Mouse (Mus musculus): ENCODE data around the gene Gpat2. TPM values are rescaled to one million over a fixed set of nuclear protein-coding genes. Genes with fewer than 3 reads are reported as not detected.

Gene Gpat2
- polyA plus RNA-seq, 1 experiment, result 63.0 TPM

DNA sequence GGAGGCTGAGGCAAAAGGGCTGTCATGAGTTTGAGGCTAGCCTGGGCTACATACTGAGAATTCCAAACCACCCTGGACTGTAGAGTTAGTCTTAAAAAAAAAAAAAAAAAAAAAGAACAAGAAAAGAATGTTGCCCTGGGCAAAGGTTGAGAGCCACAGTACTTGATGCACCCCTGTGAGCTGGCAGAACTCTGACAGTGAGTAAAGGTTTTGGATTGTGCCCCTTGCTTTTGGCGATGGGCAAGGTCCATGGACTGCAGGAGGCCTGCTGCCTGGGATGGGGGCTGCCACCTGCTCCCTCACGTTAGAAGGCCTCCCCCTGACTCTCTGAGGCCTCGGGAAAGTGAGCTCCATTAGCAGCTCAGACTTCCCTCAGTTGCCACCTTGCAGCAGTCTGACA is 8.3 kb upstream of the Gpat2 start:
- Histone ChIP-seq H3K4me1 (ENCODE audit: control insufficient read depth, insufficient read depth, low read length) (no peaks in the 10 kb centered on the region; the same call in 1 of the 2 replicates), H3K4me3 (ENCODE audit: control insufficient read depth, low read depth, low read length) (no peak overlapping the region), H3K27me3 (ENCODE audit: control insufficient read depth, insufficient read depth, low read length) (no peaks in the 10 kb centered on the region), H3K27ac (ENCODE audit: control insufficient read depth, insufficient read depth, low read depth, low read length) (no peak overlapping the region), H3K36me3 (ENCODE audit: control insufficient read depth, insufficient read depth, low read length) (no peaks in the 10 kb centered on the region)
- no peak for TF ChIP-seq POLR2A (IDR thresholded peaks at IDR 0.05; ENCODE audit: control insufficient read depth, low read depth, low read length)
- TF ChIP-seq CTCF (IDR thresholded peaks at IDR 0.05; ENCODE audit: control insufficient read depth, insufficient read depth, insufficient replicate concordance, low read depth, low read length), result no peak

DNA sequence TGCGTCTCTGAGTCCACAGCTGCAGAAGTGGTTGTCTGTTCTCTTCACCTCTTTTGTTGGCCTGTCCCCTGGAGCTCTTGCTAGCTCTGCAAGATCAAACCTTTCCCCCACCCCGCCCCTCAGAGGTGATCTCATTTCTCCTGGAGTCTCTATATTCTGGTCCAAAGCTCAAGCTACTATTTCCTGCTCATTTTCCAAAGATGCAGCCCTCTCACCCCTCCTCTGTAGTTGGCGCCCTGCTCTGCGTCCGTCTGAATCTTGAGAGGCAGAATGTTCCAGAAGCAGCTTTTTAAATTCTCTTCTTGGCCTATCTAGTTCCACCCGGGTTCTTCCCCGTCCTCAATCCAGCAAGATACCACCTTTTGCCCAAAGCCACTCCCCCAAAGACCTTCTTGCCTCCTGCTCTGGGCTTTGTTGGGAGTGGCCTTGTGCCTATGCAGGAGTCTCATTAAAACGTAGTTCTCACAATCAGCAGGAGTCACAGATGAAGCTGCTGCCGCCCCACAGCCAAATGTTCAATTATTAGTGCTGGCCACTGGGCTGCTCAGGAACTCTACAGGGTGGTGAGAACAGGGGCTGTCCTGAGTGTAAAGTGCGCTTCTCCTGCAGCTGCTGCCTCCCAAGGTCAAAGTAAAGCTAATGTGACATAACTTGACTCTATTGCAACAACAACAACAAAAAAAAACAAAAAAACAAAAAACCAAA is 6.6 kb upstream of the Gpat2 start:
- H3K36me3 ChIP-seq (ENCODE audit: control insufficient read depth, insufficient read depth, low read length), result no peaks in the 10 kb centered on the region
- no peak overlapping the region for H3K4me3 ChIP-seq (ENCODE audit: control insufficient read depth, low read depth, low read length)
- H3K27me3 ChIP-seq (ENCODE audit: control insufficient read depth, insufficient read depth, low read length), result no peaks in the 10 kb centered on the region
- no peak overlapping the region for H3K27ac ChIP-seq (ENCODE audit: control insufficient read depth, insufficient read depth, low read depth, low read length)
- no peaks in the 10 kb centered on the region; the same call in 1 of the 2 replicates for H3K4me1 ChIP-seq (ENCODE audit: control insufficient read depth, insufficient read depth, low read length)
- no peak for TF ChIP-seq POLR2A (IDR thresholded peaks at IDR 0.05; ENCODE audit: control insufficient read depth, low read depth, low read length)
- no peak for TF ChIP-seq CTCF (IDR thresholded peaks at IDR 0.05; ENCODE audit: control insufficient read depth, insufficient read depth, insufficient replicate concordance, low read depth, low read length)

- H3K36me3 ChIP-seq (ENCODE audit: control insufficient read depth, insufficient read depth, low read length), result no peaks in the 10 kb centered on the region; the same call in 1 of the 2 replicates
- no peaks in the 10 kb centered on the region for H3K27me3 ChIP-seq (ENCODE audit: control insufficient read depth, insufficient read depth, low read length)
- no peak overlapping the region for H3K4me3 ChIP-seq (ENCODE audit: control insufficient read depth, low read depth, low read length)
- H3K4me1 ChIP-seq (ENCODE audit: control insufficient read depth, insufficient read depth, low read length), result peaks cover 4% of the 10 kb centered on the region; the same call in 1 of the 2 replicates
- no peak overlapping the region for H3K27ac ChIP-seq (ENCODE audit: control insufficient read depth, insufficient read depth, low read depth, low read length)
- TF ChIP-seq CTCF (IDR thresholded peaks at IDR 0.05; ENCODE audit: control insufficient read depth, insufficient read depth, insufficient replicate concordance, low read depth, low read length), result no peak; the same call in 1 of the 2 replicates
- no peak for TF ChIP-seq POLR2A (IDR thresholded peaks at IDR 0.05; ENCODE audit: control insufficient read depth, low read depth, low read length)
Measured at GRCm38 (mm10) chr2:127430238-127430637, 5.2 kb downstream of the Gpat2 start.

DNA sequence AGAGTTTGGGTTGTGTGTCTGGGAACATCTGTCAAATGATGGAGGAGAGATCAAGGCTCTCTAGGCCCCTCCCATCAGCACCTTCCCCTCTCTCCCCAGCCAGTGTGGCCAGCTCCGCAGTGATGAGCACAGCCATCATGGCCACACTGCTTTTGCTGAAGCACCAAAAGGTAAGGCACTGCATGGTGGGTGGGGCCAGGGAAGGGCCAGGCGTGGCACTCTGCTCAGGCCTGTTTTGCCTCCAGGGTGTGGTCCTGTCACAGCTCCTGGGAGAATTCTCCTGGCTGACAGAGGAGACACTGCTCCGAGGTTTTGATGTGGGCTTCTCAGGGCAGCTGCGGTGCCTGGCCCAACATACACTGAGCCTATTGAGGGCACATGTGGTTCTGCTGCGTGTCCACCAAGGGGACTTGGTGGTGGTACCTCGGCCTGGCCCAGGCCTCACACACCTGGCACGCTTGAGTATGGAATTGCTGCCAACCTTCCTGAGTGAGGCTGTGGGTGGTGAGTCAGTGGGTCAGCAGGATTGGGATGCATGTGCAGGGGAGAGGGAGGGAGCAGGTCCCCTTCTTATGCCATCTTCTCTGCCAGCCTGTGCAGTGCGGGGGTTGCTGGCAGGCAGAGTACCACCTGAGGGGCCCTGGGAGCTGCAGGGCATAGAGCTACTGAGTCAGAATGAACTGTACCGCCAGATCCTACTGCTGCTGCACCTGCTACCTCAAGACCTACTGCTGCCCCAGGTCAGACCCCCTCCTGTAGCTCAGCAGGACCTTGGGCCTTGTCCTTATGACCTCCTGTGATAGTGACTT is 8.7 kb downstream of the Gpat2 start:
- H3K4me3 ChIP-seq (ENCODE audit: control insufficient read depth, low read depth, low read length), result no peak overlapping the region
- H3K27ac ChIP-seq (ENCODE audit: control insufficient read depth, insufficient read depth, low read depth, low read length), result no peak overlapping the region
- no peaks in the 10 kb centered on the region; the same call in 1 of the 2 replicates for H3K36me3 ChIP-seq (ENCODE audit: control insufficient read depth, insufficient read depth, low read length)
- no peaks in the 10 kb centered on the region for H3K4me1 ChIP-seq (ENCODE audit: control insufficient read depth, insufficient read depth, low read length)
- no peak for TF ChIP-seq CTCF (IDR thresholded peaks at IDR 0.05; ENCODE audit: control insufficient read depth, insufficient read depth, insufficient replicate concordance, low read depth, low read length)
- no peak for TF ChIP-seq POLR2A (IDR thresholded peaks at IDR 0.05; ENCODE audit: control insufficient read depth, low read depth, low read length)
- no peaks in the 10 kb centered on the region for H3K27me3 ChIP-seq (ENCODE audit: control insufficient read depth, insufficient read depth, low read length)

DNA sequence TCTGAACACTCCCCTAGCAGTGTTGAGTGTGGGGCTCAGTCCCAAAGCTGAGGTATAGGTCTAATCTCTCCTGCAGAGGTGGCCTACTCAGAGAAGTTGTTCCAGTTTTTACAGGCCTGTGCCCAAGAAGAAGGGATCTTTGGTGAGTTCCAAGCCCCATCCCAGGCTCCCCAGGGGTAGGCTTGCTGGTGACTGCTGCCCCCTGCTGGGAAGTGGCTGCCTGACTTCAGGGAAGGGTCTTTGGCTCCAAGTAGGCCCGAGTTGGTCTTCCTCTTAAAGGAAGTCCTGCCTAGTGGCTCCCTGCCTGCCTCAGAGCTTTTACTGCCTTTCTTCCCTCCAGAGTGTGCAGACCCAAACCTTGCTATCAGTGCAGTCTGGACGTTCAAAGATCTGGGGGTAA is 10.1 kb downstream of the Gpat2 start:
- Histone ChIP-seq H3K36me3 (ENCODE audit: control insufficient read depth, insufficient read depth, low read length) (no peaks in the 10 kb centered on the region; the same call in 1 of the 2 replicates), H3K4me3 (ENCODE audit: control insufficient read depth, low read depth, low read length) (no peak overlapping the region), H3K4me1 (ENCODE audit: control insufficient read depth, insufficient read depth, low read length) (no peaks in the 10 kb centered on the region), H3K27ac (ENCODE audit: control insufficient read depth, insufficient read depth, low read depth, low read length) (no peak overlapping the region), H3K27me3 (ENCODE audit: control insufficient read depth, insufficient read depth, low read length) (no peaks in the 10 kb centered on the region)
- TF ChIP-seq POLR2A (IDR thresholded peaks at IDR 0.05; ENCODE audit: control insufficient read depth, low read depth, low read length) (no peak), CTCF (IDR thresholded peaks at IDR 0.05; ENCODE audit: control insufficient read depth, insufficient read depth, insufficient replicate concordance, low read depth, low read length) (peak; percentile 25; the same call in 1 of the 2 replicates)

GRCm38 (mm10) chr2:127435554-127435953 is 10.6 kb downstream of the Gpat2 start:
- Histone ChIP-seq H3K4me3 (ENCODE audit: control insufficient read depth, low read depth, low read length) (no peak overlapping the region), H3K27ac (ENCODE audit: control insufficient read depth, insufficient read depth, low read depth, low read length) (no peak overlapping the region), H3K36me3 (ENCODE audit: control insufficient read depth, insufficient read depth, low read length) (no peaks in the 10 kb centered on the region; the same call in 1 of the 2 replicates), H3K4me1 (ENCODE audit: control insufficient read depth, insufficient read depth, low read length) (no peaks in the 10 kb centered on the region), H3K27me3 (ENCODE audit: control insufficient read depth, insufficient read depth, low read length) (no peaks in the 10 kb centered on the region)
- TF ChIP-seq CTCF (IDR thresholded peaks at IDR 0.05; ENCODE audit: control insufficient read depth, insufficient read depth, insufficient replicate concordance, low read depth, low read length) (no peak), POLR2A (IDR thresholded peaks at IDR 0.05; ENCODE audit: control insufficient read depth, low read depth, low read length) (no peak)

- Histone ChIP-seq H3K27ac (ENCODE audit: control insufficient read depth, insufficient read depth, low read depth, low read length) (no peak overlapping the region), H3K4me3 (ENCODE audit: control insufficient read depth, low read depth, low read length) (no peak overlapping the region), H3K27me3 (ENCODE audit: control insufficient read depth, insufficient read depth, low read length) (no peaks in the 10 kb centered on the region), H3K4me1 (ENCODE audit: control insufficient read depth, insufficient read depth, low read length) (no peaks in the 10 kb centered on the region), H3K36me3 (ENCODE audit: control insufficient read depth, insufficient read depth, low read length) (no peaks in the 10 kb centered on the region; the same call in 1 of the 2 replicates)
- TF ChIP-seq POLR2A (IDR thresholded peaks at IDR 0.05; ENCODE audit: control insufficient read depth, low read depth, low read length) (no peak), CTCF (IDR thresholded peaks at IDR 0.05; ENCODE audit: control insufficient read depth, insufficient read depth, insufficient replicate concordance, low read depth, low read length) (no peak)
Measured at GRCm38 (mm10) chr2:127437697-127438096, 12.7 kb downstream of the Gpat2 start.

All from testis, adult 2 months (tissue).